Mouse (Mus musculus): ENCODE results near the gene Chst13. TPM values are rescaled to one million over a fixed set of nuclear protein-coding genes. Genes with fewer than 3 reads are reported as not detected.

The Chst13 gene
- polyA plus RNA-seq (2014; fragmentation: Nextera tagmentation; extraction: Ambion mirVana), result not detected in 2 replicates

GRCm38 (mm10) chr6:90324991-90325390 is at the start of gene Chst13:
TSS of gene Chst13 (minus strand) at chr6:90325185.
- no peak within 1 kb of the TSS for H3K27ac ChIP-seq (ENCODE audit: low read depth)
- DNase-seq (peak; percentile 58), ATAC-seq (ENCODE audit: insufficient read depth) (peak; percentile 58; the same call in 1 of the 2 replicates)
- H3K9ac ChIP-seq, result no peak within 1 kb of the TSS
- no peaks in the 10 kb centered on the region for H3K36me3 ChIP-seq (ENCODE audit: insufficient read depth)
- no peaks in the 10 kb centered on the region for H3K27me3 ChIP-seq (ENCODE audit: insufficient read depth, low read length)
- H3K9me3 ChIP-seq (ENCODE audit: low read depth, low read length), result no peaks in the 10 kb centered on the region
- peak within 1 kb of the TSS; percentile 50 for H3K4me2 ChIP-seq
- WGBS, result 8% methylated on average over 22 of the region's 22 CpGs
- H3K4me1 ChIP-seq (ENCODE audit: insufficient read depth), result no peaks in the 10 kb centered on the region
- TF ChIP-seq CTCF (IDR thresholded peaks at IDR 0.05; ENCODE audit: low read depth), result no peak
- peak within 1 kb of the TSS; percentile 18 for H3K4me3 ChIP-seq (ENCODE audit: low read depth, low read length)

- Histone ChIP-seq H3K4me2 (no peak overlapping the region), H3K27ac (ENCODE audit: low read depth) (no peak overlapping the region), H3K4me1 (ENCODE audit: insufficient read depth) (peaks cover 5% of the 10 kb centered on the region), H3K27me3 (ENCODE audit: insufficient read depth, low read length) (no peaks in the 10 kb centered on the region), H3K9ac (no peak overlapping the region), H3K9me3 (ENCODE audit: low read depth, low read length) (no peaks in the 10 kb centered on the region), H3K36me3 (ENCODE audit: insufficient read depth) (peaks cover 66% of the 10 kb centered on the region), H3K4me3 (ENCODE audit: low read depth, low read length) (no peak overlapping the region)
- DNase-seq, result no peak
- 68% methylated on average over 4 of the region's 4 CpGs for WGBS
- ATAC-seq (ENCODE audit: insufficient read depth), result no peak; the same call in 1 of the 2 replicates
- TF ChIP-seq CTCF (IDR thresholded peaks at IDR 0.05; ENCODE audit: low read depth), result no peak
These were observed 49.7 kb upstream of the Chst13 start for GRCm38 (mm10) chr6:90374647-90375046.

GRCm38 (mm10) chr6:90369725-90370553 is 45.0 kb upstream of the Chst13 start:
- Histone ChIP-seq H3K27me3 (ENCODE audit: insufficient read depth, low read length) (no peaks in the 10 kb centered on the region), H3K9me3 (ENCODE audit: low read depth, low read length) (no peaks in the 10 kb centered on the region), H3K27ac (ENCODE audit: low read depth) (peak overlapping the region; percentile 72), H3K36me3 (ENCODE audit: insufficient read depth) (peaks cover 26% of the 10 kb centered on the region), H3K9ac (peak overlapping the region; percentile 78), H3K4me2 (peak overlapping the region; percentile 96), H3K4me3 (ENCODE audit: low read depth, low read length) (peak overlapping the region; percentile 90), H3K4me1 (ENCODE audit: insufficient read depth) (peaks cover 5% of the 10 kb centered on the region)
- DNase-seq (peak; percentile 51), ATAC-seq (ENCODE audit: insufficient read depth) (peak; percentile 83)
- 0 out of 2 replicates have a peak, but pooled peaks have one; percentile 6 for TF ChIP-seq CTCF (IDR thresholded peaks at IDR 0.05; ENCODE audit: low read depth)
- WGBS, result under 1% methylated on average over 81 of the region's 98 CpGs

- H3K27me3 ChIP-seq (ENCODE audit: insufficient read depth, low read length), result no peaks in the 10 kb centered on the region
- WGBS, result 4% methylated on average over 40 of the region's 41 CpGs
- DNase-seq, result peak; percentile 99
These were observed 44.2 kb upstream of the Chst13 start, which contains the start of gene Zxdc for GRCm38 (mm10) chr6:90368976-90369724. TSS of gene Zxdc (plus strand) at chr6:90369492.

GRCm38 (mm10) chr6:90363301-90363700 is 38.3 kb upstream of the Chst13 start:
- Histone ChIP-seq H3K4me1 (ENCODE audit: insufficient read depth) (no peaks in the 10 kb centered on the region), H3K4me3 (ENCODE audit: low read depth, low read length) (no peak overlapping the region), H3K4me2 (no peak overlapping the region), H3K9ac (no peak overlapping the region), H3K27ac (ENCODE audit: low read depth) (no peak overlapping the region), H3K27me3 (ENCODE audit: insufficient read depth, low read length) (no peaks in the 10 kb centered on the region), H3K36me3 (ENCODE audit: insufficient read depth) (no peaks in the 10 kb centered on the region), H3K9me3 (ENCODE audit: low read depth, low read length) (no peaks in the 10 kb centered on the region)
- 81% methylated on average over 5 of the region's 5 CpGs for WGBS
- DNase-seq (no peak), ATAC-seq (ENCODE audit: insufficient read depth) (no peak)
- TF ChIP-seq CTCF (IDR thresholded peaks at IDR 0.05; ENCODE audit: low read depth), result no peak

More at GRCm38 (mm10) chr6:90368976-90369724, 44.2 kb upstream of the Chst13 start, which contains the start of gene Zxdc:
- H3K4me1 ChIP-seq (ENCODE audit: insufficient read depth), result peaks cover 5% of the 10 kb centered on the region
- H3K36me3 ChIP-seq (ENCODE audit: insufficient read depth), result peaks cover 18% of the 10 kb centered on the region
- H3K4me2 ChIP-seq, result peak within 1 kb of the TSS; percentile 96
- no peak for TF ChIP-seq CTCF (IDR thresholded peaks at IDR 0.05; ENCODE audit: low read depth)
- peak; percentile 98 for ATAC-seq (ENCODE audit: insufficient read depth)
- H3K4me3 ChIP-seq (ENCODE audit: low read depth, low read length), result peak within 1 kb of the TSS; percentile 90
- H3K9ac ChIP-seq, result peak within 1 kb of the TSS; percentile 78
- peak within 1 kb of the TSS; percentile 72 for H3K27ac ChIP-seq (ENCODE audit: low read depth)
- no peaks in the 10 kb centered on the region for H3K9me3 ChIP-seq (ENCODE audit: low read depth, low read length)

- H3K27ac ChIP-seq (ENCODE audit: low read depth), result no peak overlapping the region
- DNase-seq (no peak), ATAC-seq (ENCODE audit: insufficient read depth) (no peak)
- WGBS, result 76% methylated on average over 6 of the region's 6 CpGs
- no peak overlapping the region for H3K4me3 ChIP-seq (ENCODE audit: low read depth, low read length)
- H3K9ac ChIP-seq, result no peak overlapping the region
- no peaks in the 10 kb centered on the region for H3K27me3 ChIP-seq (ENCODE audit: insufficient read depth, low read length)
- H3K4me1 ChIP-seq (ENCODE audit: insufficient read depth), result no peaks in the 10 kb centered on the region
- no peaks in the 10 kb centered on the region for H3K9me3 ChIP-seq (ENCODE audit: low read depth, low read length)
- no peak overlapping the region for H3K4me2 ChIP-seq
- no peaks in the 10 kb centered on the region for H3K36me3 ChIP-seq (ENCODE audit: insufficient read depth)
- no peak for TF ChIP-seq CTCF (IDR thresholded peaks at IDR 0.05; ENCODE audit: low read depth)
These were observed 36.1 kb upstream of the Chst13 start for GRCm38 (mm10) chr6:90360922-90361614.
